14 mouse cellular contexts compared by ENCODE assay signal in the genomic region with DNA sequence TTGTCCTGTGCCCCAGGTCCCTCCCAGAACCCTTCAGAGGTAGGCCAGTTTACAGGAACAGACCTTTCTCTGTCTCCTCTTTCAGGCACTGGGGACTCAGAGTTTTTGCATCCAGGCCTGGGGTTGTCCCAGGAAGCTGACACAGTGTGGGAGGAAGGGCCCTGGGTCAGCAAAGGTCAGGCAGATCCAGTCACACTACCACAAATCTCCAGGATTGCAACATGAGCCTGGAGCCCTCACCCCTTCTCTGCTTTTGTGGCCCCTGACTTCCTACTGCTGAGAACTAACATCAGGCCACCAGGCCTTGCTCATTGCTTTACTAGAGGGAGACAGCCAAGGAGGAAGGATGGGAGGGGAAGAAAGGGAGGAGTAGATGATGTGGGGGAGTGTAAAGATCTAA. TPM values are rescaled to one million over a fixed set of nuclear protein-coding genes. Genes with fewer than 3 reads are reported as not detected.
DNase-seq lines count a peak whose midpoint lies in the region.
"Had no signal": no experiment of that assay in that cellular context is flagged by ENCODE, and none has a peak within 500 bp of the region (broad histone marks: within the 10 kb centered on the region; RNA-seq: fewer than 3 reads in every experiment).

No protein-coding gene starts in this region.

- peaks cover 44% of the 10 kb centered on the region for H3K36me3 ChIP-seq in megakaryocyte, embryonic 14.5 days (replicated peaks; ENCODE audit: low read length)

- intact Hi-C loops in heart, postnatal 14 days (cut with DNase I) = no loop called here
- intact Hi-C loops in left cerebral cortex, postnatal 4 days (cut with DNase I) = no loop called here

- H3K4me3 ChIP-seq in megakaryocyte, embryonic 14.5 days (replicated peaks) = peak overlapping the region; percentile 20
- H3K4me3 ChIP-seq: myocyte had no signal

- peak; percentile 93 for DNase-seq in heart, adult 11 months
- DNase-seq in heart, postnatal 14 days = no peak
- DNase-seq in kidney, adult 11 months = peak; percentile 49
- peak; percentile 39 to 60 for DNase-seq in kidney, postnatal 4 days
- DNase-seq in cerebellum, adult 9-11 months = no peak
- no peak for DNase-seq in left cerebral cortex, postnatal 4 days
- DNase-seq in testis, postnatal 14 days (ENCODE audit: low spot score) = no peak
- DNase-seq: cerebellum, postnatal 14 days; gastrocnemius, postnatal 14 days; lung, postnatal 10 days; retina, postnatal 1 day; thymus, postnatal 25 days had no signal

- H3K4me1 ChIP-seq in megakaryocyte, embryonic 14.5 days = peaks cover 90% of the 10 kb centered on the region

- peaks cover 7% of the 10 kb centered on the region for H3K27me3 ChIP-seq in megakaryocyte, embryonic 14.5 days (replicated peaks)

- H3K9me3 ChIP-seq in megakaryocyte, embryonic 14.5 days = no peaks in the 10 kb centered on the region

RNA-seq across cellular contexts. Expression of a gene that starts 2.6 kb away (rescaled TPM):
- 1 to 10 TPM; 2.2 to 3.0 TPM for total RNA-seq in heart, postnatal 14 days (2021)
- polyA plus RNA-seq in megakaryocyte, embryonic 14.5 days (2012; ENCODE audit: insufficient read depth, low replicate concordance) = 1.8 and 15.6 TPM in 2 replicates
- 1 to 10 TPM; 3.7 to 3.9 TPM for total RNA-seq in left cerebral cortex, postnatal 4 days (2021)

RNA-seq across cellular contexts. Expression of a gene that starts 31.8 kb away (rescaled TPM):
- 1 to 10 TPM; 2.4 to 5.1 TPM for total RNA-seq in heart, postnatal 14 days (2021)
- polyA plus RNA-seq in megakaryocyte, embryonic 14.5 days (2012; ENCODE audit: insufficient read depth, low replicate concordance) = 2.1 and 3.0 TPM in 2 replicates
- total RNA-seq in left cerebral cortex, postnatal 4 days (2021) = 10 to 100 TPM in 1 of 2 experiments, 1 to 10 TPM in 1; 9.9 to 10.3 TPM

Comparison
In these comparisons a context has a peak if more than half of its experiments do, and no peak if none do; other contexts are left out.
1. DNase-seq: peak in heart, adult 11 months (single experiment), kidney, adult 11 months (single experiment) and kidney, postnatal 4 days (2 of 2); none in heart, postnatal 14 days (0 of 2), cerebellum, adult 9-11 months (single experiment), left cerebral cortex, postnatal 4 days (single experiment) and testis, postnatal 14 days (single experiment).